Mouse (Mus musculus) embryonic facial prominence, embryonic 14.5 days (tissue): ENCODE data around the gene Mthfd1l. TPM values are rescaled to one million over a fixed set of nuclear protein-coding genes. Genes with fewer than 3 reads are reported as not detected.

Experiments
- ATAC-seq: fragments of 200-750 bp; cut with Nextera tagmentation; 2 replicates; pipeline ENCODE4 v1.8.0; 2017; ENCODE audit warnings: low read depth, moderate number of reproducible peaks, moderate TSS enrichment
- DNase-seq: peaks from one replicate; pipeline ENCODE4 v3.0.0-alpha.2; 2015; ENCODE audit warnings: low spot score
- H3K27ac ChIP-seq: fragments of 300-500 bp; sonication (generic); replicated peaks from 2 replicates; pipeline ENCODE4 v1.5.1; 2014; ENCODE audit warnings: low read depth, mild to moderate bottlenecking, low read length, moderate library complexity
- H3K27me3 ChIP-seq: fragments of 300-500 bp; sonication (generic); replicated peaks from 2 replicates; pipeline ENCODE4 v1.6.1; 2014; ENCODE audit warnings: low read length; ENCODE audit not compliant: control insufficient read depth, insufficient read depth
- H3K36me3 ChIP-seq: fragments of 300-500 bp; sonication (generic); 2 replicates; pipeline ENCODE4 v1.6.1; 2014; ENCODE audit warnings: low read length, mixed read lengths; ENCODE audit not compliant: control insufficient read depth, insufficient read depth
- H3K4me1 ChIP-seq: fragments of 300-500 bp; sonication (generic); 2 replicates; pipeline ENCODE4 v1.6.1; 2014; ENCODE audit warnings: antibody characterized with exemption, low read length; ENCODE audit not compliant: control insufficient read depth, insufficient read depth
- H3K4me2 ChIP-seq: fragments of 300-500 bp; sonication (generic); 2 replicates; pipeline ENCODE4 v1.6.1; 2014; ENCODE audit warnings: low read depth, mild to moderate bottlenecking, low read length, moderate library complexity, mixed read lengths
- H3K4me3 ChIP-seq: fragments of 300-500 bp; sonication (generic); 2 replicates; pipeline ENCODE4 v1.5.1; 2014; ENCODE audit warnings: low read depth, mild to moderate bottlenecking, low read length
- H3K9ac ChIP-seq: fragments of 300-500 bp; sonication (generic); 2 replicates; pipeline ENCODE4 v1.6.1; 2014; ENCODE audit warnings: low read depth, mild to moderate bottlenecking, low read length, moderate library complexity, mixed read lengths
- H3K9me3 ChIP-seq: fragments of 300-500 bp; sonication (generic); 2 replicates; pipeline ENCODE4 v1.6.1; 2016; ENCODE audit warnings: low read length; ENCODE audit not compliant: control insufficient read depth
- WGBS: fragments of 180-500 bp; shearing (Covaris S2); extraction: QIAGEN DNeasy Blood & Tissue Kit; methylation state at CpG from one replicate; pipeline ENCODE4 v1.1.7; 2014; 5-methylcytosine and 5-hydroxymethylcytosine counted together
- polyA plus RNA-seq: library from polyadenylated mRNA; unstranded; fragments of >200 nt; fragmentation: Nextera tagmentation; extraction: Ambion mirVana; gene quantifications from 2 replicates; pipeline ENCODE4 v1.2.1, GENCODE M21; 2014

The Mthfd1l gene
- polyA plus RNA-seq, 1 experiment from 2014 or later: 8.6 TPM

- peak; percentile 81 for DNase-seq
- Histone ChIP-seq H3K9me3 (no peaks in the 10 kb centered on the region), H3K27me3 (no peaks in the 10 kb centered on the region), H3K9ac (no peak overlapping the region), H3K4me3 (no peak overlapping the region), H3K27ac (no peak overlapping the region), H3K4me2 (no peak overlapping the region), H3K36me3 (no peaks in the 10 kb centered on the region), H3K4me1 (no peaks in the 10 kb centered on the region)
- peak; percentile 44; the same call in 1 of the 2 replicates for ATAC-seq
- 76% methylated on average over 7 of the region's 7 CpGs for WGBS
Observed at GRCm38 (mm10) chr10:4179049-4179790, 206.3 kb downstream of the Mthfd1l start.

GRCm38 (mm10) chr10:4181953-4182352 lies 209.0 kb downstream of the Mthfd1l start:
- ATAC-seq: no peak
- no peak overlapping the region for H3K27ac ChIP-seq
- 38% methylated on average over 1 of the region's 1 CpGs for WGBS

GRCm38 (mm10) chr10:4182406-4182805 lies 209.5 kb downstream of the Mthfd1l start:
- H3K36me3 ChIP-seq: no peaks in the 10 kb centered on the region
- no peak overlapping the region for H3K4me3 ChIP-seq
- no peaks in the 10 kb centered on the region for H3K4me1 ChIP-seq
- no peak overlapping the region for H3K9ac ChIP-seq
- H3K9me3 ChIP-seq: no peaks in the 10 kb centered on the region
- H3K27ac ChIP-seq: no peak overlapping the region
- ATAC-seq: no peak
- DNase-seq: no peak
- H3K27me3 ChIP-seq: no peaks in the 10 kb centered on the region
- H3K4me2 ChIP-seq: no peak overlapping the region
- WGBS: 86% methylated on average over 2 of the region's 2 CpGs

More at GRCm38 (mm10) chr10:4181953-4182352, 209.0 kb downstream of the Mthfd1l start:
- Histone ChIP-seq H3K4me3 (no peak overlapping the region), H3K4me1 (no peaks in the 10 kb centered on the region), H3K4me2 (no peak overlapping the region), H3K27me3 (no peaks in the 10 kb centered on the region), H3K9me3 (no peaks in the 10 kb centered on the region), H3K36me3 (no peaks in the 10 kb centered on the region), H3K9ac (no peak overlapping the region)
- no peak for DNase-seq

- WGBS: 50% methylated on average over 18 of the region's 18 CpGs
- H3K27me3 ChIP-seq: no peaks in the 10 kb centered on the region
- DNase-seq: peak; percentile 77
Observed at GRCm38 (mm10) chr10:4188614-4189402, 215.9 kb downstream of the Mthfd1l start.

GRCm38 (mm10) chr10:4189422-4189821 lies 216.5 kb downstream of the Mthfd1l start:
- H3K27me3 ChIP-seq: no peaks in the 10 kb centered on the region
- H3K36me3 ChIP-seq: no peaks in the 10 kb centered on the region

More at GRCm38 (mm10) chr10:4188614-4189402, 215.9 kb downstream of the Mthfd1l start:
- Histone ChIP-seq H3K36me3 (no peaks in the 10 kb centered on the region), H3K27ac (no peak overlapping the region), H3K4me3 (no peak overlapping the region), H3K4me2 (no peak overlapping the region), H3K9me3 (no peaks in the 10 kb centered on the region), H3K9ac (no peak overlapping the region), H3K4me1 (peaks cover 5% of the 10 kb centered on the region; the same call in 1 of the 2 replicates)
- ATAC-seq: peak; percentile 60; the same call in 1 of the 2 replicates

GRCm38 (mm10) chr10:4198978-4199377 lies 226.1 kb downstream of the Mthfd1l start:
- 84% methylated on average over 6 of the region's 6 CpGs for WGBS
- Histone ChIP-seq H3K4me2 (no peak overlapping the region), H3K27ac (no peak overlapping the region), H3K4me3 (no peak overlapping the region), H3K9me3 (no peaks in the 10 kb centered on the region), H3K36me3 (no peaks in the 10 kb centered on the region), H3K9ac (no peak overlapping the region), H3K27me3 (no peaks in the 10 kb centered on the region), H3K4me1 (no peaks in the 10 kb centered on the region)
- DNase-seq: no peak
- no peak for ATAC-seq

More at GRCm38 (mm10) chr10:4189422-4189821, 216.5 kb downstream of the Mthfd1l start:
- H3K9ac ChIP-seq: no peak overlapping the region
- ATAC-seq: no peak
- H3K9me3 ChIP-seq: no peaks in the 10 kb centered on the region
- H3K4me3 ChIP-seq: no peak overlapping the region
- 59% methylated on average over 6 of the region's 6 CpGs for WGBS
- no peak for DNase-seq
- H3K4me1 ChIP-seq: peaks cover 5% of the 10 kb centered on the region; the same call in 1 of the 2 replicates
- H3K27ac ChIP-seq: no peak overlapping the region
- H3K4me2 ChIP-seq: no peak overlapping the region

- no peaks in the 10 kb centered on the region for H3K4me1 ChIP-seq
- ATAC-seq (no peak), DNase-seq (no peak)
- H3K27ac ChIP-seq: no peak overlapping the region
- WGBS: 81% methylated on average over 6 of the region's 6 CpGs
- H3K36me3 ChIP-seq: no peaks in the 10 kb centered on the region
- no peak overlapping the region for H3K4me2 ChIP-seq
- no peak overlapping the region for H3K9ac ChIP-seq
- no peak overlapping the region for H3K4me3 ChIP-seq
- H3K27me3 ChIP-seq: no peaks in the 10 kb centered on the region
- H3K9me3 ChIP-seq: no peaks in the 10 kb centered on the region
Observed at GRCm38 (mm10) chr10:4199926-4200325, 227.0 kb downstream of the Mthfd1l start.

GRCm38 (mm10) chr10:4200546-4201104 lies 227.7 kb downstream of the Mthfd1l start:
- no peak for ATAC-seq
- DNase-seq: no peak
- no peak overlapping the region for H3K4me3 ChIP-seq
- no peaks in the 10 kb centered on the region for H3K27me3 ChIP-seq
- no peak overlapping the region for H3K27ac ChIP-seq
- no peaks in the 10 kb centered on the region for H3K4me1 ChIP-seq
- no peak overlapping the region for H3K4me2 ChIP-seq
- no peak overlapping the region for H3K9ac ChIP-seq
- H3K9me3 ChIP-seq: no peaks in the 10 kb centered on the region
- no peaks in the 10 kb centered on the region for H3K36me3 ChIP-seq
- WGBS: 88% methylated on average over 5 of the region's 5 CpGs
